Mouse (Mus musculus) limb, embryonic 13.5 days (tissue): ENCODE data around the gene Gm28729. TPM values are rescaled to one million over a fixed set of nuclear protein-coding genes. Genes with fewer than 3 reads are reported as not detected.
"Not testable (repeated sequence)": the region's sequence is repeated elsewhere in the genome, so short reads cannot be mapped to it uniquely, and the experiment has no call there.

Experiments used
- ATAC-seq: fragments of 200-750 bp; cut with Nextera tagmentation; 2 replicates; pipeline ENCODE4 v1.8.0; 2017; ENCODE audit warnings: low read depth, moderate number of reproducible peaks, moderate TSS enrichment; ENCODE audit not compliant: low FRiP score
- H3K27ac ChIP-seq: fragments of 300-500 bp; sonication (generic); 2 replicates; pipeline ENCODE4 v1.5.1; 2015; ENCODE audit warnings: inconsistent platforms, mild to moderate bottlenecking, moderate library complexity
- H3K27me3 ChIP-seq: fragments of 300-500 bp; sonication (generic); 2 replicates; pipeline ENCODE4 v1.6.1; 2015; ENCODE audit warnings: mild to moderate bottlenecking, inconsistent platforms
- H3K36me3 ChIP-seq: fragments of 300-500 bp; sonication (generic); 2 replicates; pipeline ENCODE4 v1.6.1; 2015; ENCODE audit warnings: inconsistent platforms, mild to moderate bottlenecking, moderate library complexity
- H3K4me1 ChIP-seq: fragments of 300-500 bp; sonication (generic); 2 replicates; pipeline ENCODE4 v1.6.1; 2015; ENCODE audit warnings: inconsistent platforms
- H3K4me2 ChIP-seq: fragments of 300-500 bp; sonication (generic); replicated peaks from 2 replicates; pipeline ENCODE4 v1.6.1; 2015; ENCODE audit warnings: inconsistent platforms, mild to moderate bottlenecking, moderate library complexity
- H3K4me3 ChIP-seq: fragments of 300-500 bp; sonication (generic); 2 replicates; pipeline ENCODE4 v1.5.1; 2015; ENCODE audit warnings: moderate library complexity, mild to moderate bottlenecking, inconsistent platforms
- H3K9ac ChIP-seq: fragments of 300-500 bp; sonication (generic); 2 replicates; pipeline ENCODE4 v1.6.1; 2015; ENCODE audit warnings: mild to moderate bottlenecking, inconsistent platforms
- H3K9me3 ChIP-seq: fragments of 300-500 bp; sonication (generic); 2 replicates; pipeline ENCODE4 v1.6.1; 2016; ENCODE audit warnings: inconsistent platforms
- WGBS: fragments of 180-500 bp; shearing (Covaris S2); methylation state at CpG from one replicate; pipeline ENCODE4 v1.1.7; 2015; 5-methylcytosine and 5-hydroxymethylcytosine counted together
- polyA plus RNA-seq: library from polyadenylated mRNA; unstranded; fragments of >200 nt; fragmentation: Nextera tagmentation; extraction: Ambion mirVana; gene quantifications from 2 replicates; pipeline ENCODE4 v1.2.1, GENCODE M21; 2015

Gene Gm28729
- polyA plus RNA-seq, 1 experiment from 2014 or later: 0.14 TPM

DNA sequence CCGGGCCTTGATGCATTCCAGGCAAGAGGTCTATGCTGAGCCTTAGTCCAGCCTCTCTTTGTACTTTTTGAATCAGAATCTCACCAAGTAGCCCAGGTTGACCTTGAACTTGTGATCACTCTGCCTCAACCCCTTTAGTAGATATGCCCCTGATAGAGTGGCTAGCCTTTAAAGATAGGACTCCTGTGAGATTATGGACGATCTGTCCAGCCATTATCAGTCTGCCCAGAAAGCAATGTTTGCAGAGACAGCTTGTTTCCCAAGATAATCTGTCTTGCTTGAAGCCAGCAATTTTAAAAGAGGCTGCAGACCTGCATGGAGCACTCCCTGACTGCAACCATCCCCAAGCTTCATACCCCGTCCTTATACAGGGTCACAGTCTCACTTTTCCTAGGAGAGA, 42.0 kb downstream of the Gm28729 start:
- no peak overlapping the region for H3K27ac ChIP-seq
- H3K4me3 ChIP-seq: no peak overlapping the region
- H3K9me3 ChIP-seq: no peaks in the 10 kb centered on the region
- no peaks in the 10 kb centered on the region for H3K4me1 ChIP-seq
- H3K9ac ChIP-seq: no peak overlapping the region
- H3K27me3 ChIP-seq: no peaks in the 10 kb centered on the region
- no peak for ATAC-seq
- H3K36me3 ChIP-seq: no peaks in the 10 kb centered on the region
- 63% methylated on average over 3 of the region's 3 CpGs for WGBS
- H3K4me2 ChIP-seq: no peak overlapping the region

DNA sequence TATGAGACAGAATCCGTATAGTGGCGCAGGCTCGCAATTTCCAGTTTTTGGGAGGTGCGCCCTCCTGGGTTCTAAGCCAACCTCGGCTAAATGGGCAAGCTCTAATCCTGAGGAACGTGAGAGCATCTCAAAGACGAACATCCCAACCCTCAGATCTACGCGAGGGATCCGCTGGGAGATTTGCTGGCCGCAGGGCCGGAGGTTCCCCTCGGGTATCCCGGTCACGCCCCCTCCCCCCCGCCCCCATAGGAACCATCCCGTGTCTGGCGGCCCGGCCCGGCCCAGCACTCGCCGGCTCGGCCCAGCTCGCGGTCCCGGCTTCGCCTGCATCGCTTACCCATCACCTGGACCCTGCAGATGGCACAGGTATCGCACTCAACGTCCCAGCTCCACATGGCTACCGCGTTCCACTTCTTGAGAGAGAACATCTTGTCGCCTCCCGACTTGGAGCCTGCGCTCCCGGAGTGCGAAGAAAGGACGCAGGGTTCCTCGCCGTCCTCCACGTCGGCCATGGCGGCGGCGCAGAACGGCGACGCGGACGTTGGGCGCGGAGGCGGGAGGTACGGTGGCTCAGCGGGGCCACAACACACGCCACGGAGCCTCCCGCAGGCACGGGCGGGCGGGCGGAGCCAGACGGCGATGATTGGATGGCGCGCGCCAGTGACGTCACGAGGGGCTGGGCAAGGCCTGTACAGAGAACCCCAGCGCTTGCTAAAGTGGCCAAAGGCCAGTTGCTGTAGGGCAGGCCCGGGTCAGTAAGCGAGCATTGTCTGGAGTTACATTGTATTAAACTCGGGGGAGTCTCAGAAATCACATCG, 46.8 kb downstream of the Gm28729 start, which contains the start of gene Rnf7:
TSS of gene Rnf7 (minus strand) at position 605 of the 818 bp plus-strand sequence.
- H3K4me1 ChIP-seq: peaks cover 22% of the 10 kb centered on the region
- peak within 1 kb of the TSS; percentile 82 for H3K9ac ChIP-seq
- WGBS: under 1% methylated on average over 72 of the region's 74 CpGs
- peaks cover 12% of the 10 kb centered on the region; the same call in 1 of the 2 replicates for H3K36me3 ChIP-seq
- peak within 1 kb of the TSS; percentile 86 for H3K27ac ChIP-seq
- peak; percentile 97 for ATAC-seq
- H3K27me3 ChIP-seq: no peaks in the 10 kb centered on the region
- peak within 1 kb of the TSS; percentile 67 for H3K4me3 ChIP-seq
- H3K4me2 ChIP-seq: peak within 1 kb of the TSS; percentile 78
- no peaks in the 10 kb centered on the region for H3K9me3 ChIP-seq

DNA sequence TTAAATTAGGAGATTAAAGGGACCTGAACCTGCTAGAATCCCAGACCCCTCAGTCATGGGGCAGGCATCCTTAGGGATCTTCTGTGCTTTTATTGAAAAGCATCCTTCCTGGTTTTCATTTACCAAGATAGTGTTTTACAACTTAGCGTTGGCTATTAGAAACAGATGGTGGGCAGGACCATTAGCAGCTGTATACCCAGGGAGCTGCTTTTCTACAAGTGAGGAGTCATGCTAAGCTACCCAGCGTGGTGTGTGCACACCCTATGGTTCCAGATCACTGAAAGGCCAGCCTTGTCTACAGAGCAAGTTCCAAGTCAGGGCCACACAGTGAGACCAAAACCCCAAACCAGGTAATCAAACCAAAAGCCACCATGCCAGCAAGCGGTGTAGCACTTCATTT, 52.7 kb downstream of the Gm28729 start:
- 31% methylated on average over 3 of the region's 3 CpGs for WGBS
- Histone ChIP-seq H3K27ac (no peak overlapping the region), H3K9me3 (no peaks in the 10 kb centered on the region), H3K4me1 (peaks cover 35% of the 10 kb centered on the region), H3K4me2 (no peak overlapping the region), H3K4me3 (no peak overlapping the region), H3K36me3 (peaks cover 40% of the 10 kb centered on the region), H3K9ac (no peak overlapping the region), H3K27me3 (no peaks in the 10 kb centered on the region)
- ATAC-seq: no peak

DNA sequence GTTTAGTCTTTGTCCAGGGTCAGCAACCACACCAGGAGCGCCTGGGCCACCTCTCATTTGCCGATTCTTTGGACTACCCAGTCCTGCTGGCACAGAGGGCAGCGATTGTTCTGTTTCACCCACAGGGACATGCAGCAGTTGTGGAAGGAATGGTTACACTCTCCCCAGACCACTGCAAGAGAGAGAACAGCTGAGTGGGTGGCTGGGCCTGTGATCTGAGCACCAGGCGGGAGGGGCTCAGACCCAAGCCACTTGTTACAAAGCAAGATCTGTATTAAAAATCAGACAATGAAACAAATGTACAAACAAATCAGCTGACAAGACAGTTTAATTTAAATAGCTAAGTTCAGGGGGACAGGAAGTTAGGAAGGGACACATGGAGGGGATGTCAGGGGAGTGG, 53.4 kb downstream of the Gm28729 start:
- not testable (repeated sequence) for H3K27ac ChIP-seq, H3K4me3 ChIP-seq, H3K9ac ChIP-seq, ATAC-seq, H3K27me3 ChIP-seq, H3K9me3 ChIP-seq, H3K4me2 ChIP-seq
- Histone ChIP-seq H3K4me1 (peaks cover 28% of the 10 kb centered on the region), H3K36me3 (peaks cover 46% of the 10 kb centered on the region)
- WGBS: 84% methylated on average over 4 of the region's 4 CpGs

DNA sequence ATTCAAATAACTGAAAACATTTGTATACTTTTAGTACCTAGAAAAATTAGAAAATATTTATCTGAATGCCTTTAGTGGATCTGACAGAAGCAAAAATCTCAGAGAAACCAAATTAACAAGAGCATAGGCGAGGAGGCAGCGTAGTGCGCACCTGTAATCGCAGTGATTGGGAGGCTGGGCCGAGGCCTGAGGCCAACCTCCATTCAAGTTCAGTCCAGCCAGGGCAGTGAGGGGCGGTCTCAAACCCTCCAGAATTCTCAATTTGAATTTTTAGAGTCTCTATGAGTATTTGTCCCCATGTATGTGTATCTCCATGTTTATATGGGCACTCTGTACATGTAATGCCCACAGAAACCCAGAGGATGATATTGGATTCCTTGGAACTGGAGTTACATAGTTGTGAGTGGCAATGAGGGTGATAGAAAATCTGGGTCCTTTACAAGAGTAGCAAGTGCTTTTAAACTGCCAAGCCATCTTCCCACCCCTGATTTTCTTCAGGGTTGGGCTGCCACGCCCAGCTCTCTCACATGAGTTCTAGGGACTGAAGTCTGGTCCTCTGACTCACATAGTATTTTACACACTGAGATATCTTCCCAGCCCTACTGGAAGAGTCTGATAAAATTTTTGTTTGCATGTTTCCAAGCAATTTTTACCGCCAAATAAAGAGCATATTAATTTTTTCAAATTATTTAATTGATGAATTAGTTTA, 54.6 kb downstream of the Gm28729 start:
- Histone ChIP-seq H3K27ac (no peak overlapping the region), H3K27me3 (no peaks in the 10 kb centered on the region), H3K4me1 (peaks cover 21% of the 10 kb centered on the region), H3K4me3 (no peak overlapping the region), H3K36me3 (peaks cover 48% of the 10 kb centered on the region), H3K4me2 (no peak overlapping the region), H3K9ac (no peak overlapping the region), H3K9me3 (no peaks in the 10 kb centered on the region)
- no peak for ATAC-seq
- 92% methylated on average over 8 of the region's 8 CpGs for WGBS

DNA sequence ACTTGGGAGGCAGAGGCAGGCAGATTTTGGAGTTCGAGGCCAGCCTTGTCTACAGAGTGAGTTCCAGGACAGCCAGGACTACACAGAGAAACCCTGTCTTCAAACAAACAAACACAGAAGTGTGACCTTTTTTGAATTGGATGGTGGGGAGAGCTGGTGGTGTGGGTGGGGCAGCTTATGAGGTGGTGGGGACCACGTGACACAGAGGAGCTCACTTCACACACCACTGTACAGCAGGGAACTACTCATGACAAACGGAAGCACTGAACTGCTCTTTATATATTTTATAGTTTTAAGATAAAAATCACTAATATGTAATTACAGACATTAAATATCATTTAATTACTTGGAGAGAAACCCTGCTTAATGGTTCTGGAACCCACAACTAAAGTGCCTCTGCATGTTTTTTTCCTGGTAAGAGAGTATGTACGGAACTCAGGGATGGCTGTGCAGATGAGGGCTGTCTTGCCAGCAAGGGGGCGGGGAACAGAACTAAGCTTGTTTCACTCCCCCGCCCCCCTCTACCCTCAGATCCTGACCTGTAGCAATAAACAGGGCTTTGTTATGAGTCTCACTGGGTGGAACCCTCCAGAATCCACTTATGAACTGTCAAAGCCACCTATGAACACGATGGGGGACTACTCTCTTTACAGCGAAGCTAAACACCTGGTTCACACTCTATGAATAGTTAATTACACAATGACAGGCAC, 55.4 kb downstream of the Gm28729 start:
- Histone ChIP-seq H3K27me3 (no peaks in the 10 kb centered on the region), H3K9me3 (no peaks in the 10 kb centered on the region), H3K36me3 (peaks cover 42% of the 10 kb centered on the region), H3K27ac (no peak overlapping the region), H3K4me2 (no peak overlapping the region), H3K9ac (no peak overlapping the region), H3K4me1 (peaks cover 15% of the 10 kb centered on the region), H3K4me3 (no peak overlapping the region)
- 56% methylated on average over 8 of the region's 8 CpGs for WGBS
- ATAC-seq: no peak

DNA sequence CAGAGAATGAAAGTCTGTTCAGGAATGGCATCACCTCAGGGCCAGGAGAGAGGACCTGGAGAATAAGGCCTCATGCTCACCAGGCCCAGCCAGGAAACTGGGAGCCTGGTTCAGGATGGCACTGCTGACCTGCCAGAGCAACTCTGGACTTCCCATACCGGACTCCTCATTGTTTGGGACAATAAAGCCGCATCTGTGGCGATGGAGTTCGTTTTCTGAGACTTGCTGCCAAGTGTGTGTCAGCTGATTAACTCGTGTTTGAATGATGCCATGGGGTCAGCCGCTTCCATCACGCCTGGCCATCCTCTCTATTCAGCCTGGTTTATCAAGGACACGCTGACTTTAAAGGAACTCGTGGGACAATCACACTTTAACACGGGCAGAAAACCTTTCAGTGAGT, 61.4 kb downstream of the Gm28729 start:
- no peak overlapping the region for H3K4me2 ChIP-seq
- H3K36me3 ChIP-seq: peaks cover 44% of the 10 kb centered on the region
- no peak for ATAC-seq
- H3K27me3 ChIP-seq: no peaks in the 10 kb centered on the region
- no peaks in the 10 kb centered on the region for H3K4me1 ChIP-seq
- 84% methylated on average over 10 of the region's 10 CpGs for WGBS
- H3K27ac ChIP-seq: no peak overlapping the region
- H3K4me3 ChIP-seq: no peak overlapping the region
- peaks cover 14% of the 10 kb centered on the region; the same call in 1 of the 2 replicates for H3K9me3 ChIP-seq
- no peak overlapping the region for H3K9ac ChIP-seq

DNA sequence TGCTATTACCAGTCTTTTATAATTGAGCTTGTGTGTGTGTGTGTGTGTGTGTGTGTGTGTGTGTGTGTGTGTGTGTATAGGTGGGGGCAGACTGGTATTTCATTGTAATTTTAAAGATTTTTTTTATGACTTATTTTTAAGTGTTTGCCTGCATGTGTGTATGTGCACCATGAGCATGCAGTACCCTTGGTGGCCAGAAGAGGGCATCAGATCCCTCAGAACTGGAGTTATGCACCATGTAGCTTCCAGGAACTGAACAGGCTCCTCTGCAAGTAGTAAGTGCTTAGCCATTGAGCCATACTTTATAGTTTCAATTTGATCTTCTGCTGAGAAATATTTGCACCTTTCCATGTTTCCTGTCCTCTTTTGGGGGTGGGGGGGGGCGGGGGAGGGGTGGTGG, 63.5 kb downstream of the Gm28729 start:
- Histone ChIP-seq H3K4me3 (no peak overlapping the region), H3K9me3 (peaks cover 14% of the 10 kb centered on the region; the same call in 1 of the 2 replicates), H3K4me1 (no peaks in the 10 kb centered on the region), H3K27ac (no peak overlapping the region), H3K36me3 (peaks cover 24% of the 10 kb centered on the region), H3K9ac (no peak overlapping the region), H3K27me3 (no peaks in the 10 kb centered on the region), H3K4me2 (no peak overlapping the region)
- no peak for ATAC-seq
- 47% methylated on average over 1 of the region's 1 CpGs for WGBS

DNA sequence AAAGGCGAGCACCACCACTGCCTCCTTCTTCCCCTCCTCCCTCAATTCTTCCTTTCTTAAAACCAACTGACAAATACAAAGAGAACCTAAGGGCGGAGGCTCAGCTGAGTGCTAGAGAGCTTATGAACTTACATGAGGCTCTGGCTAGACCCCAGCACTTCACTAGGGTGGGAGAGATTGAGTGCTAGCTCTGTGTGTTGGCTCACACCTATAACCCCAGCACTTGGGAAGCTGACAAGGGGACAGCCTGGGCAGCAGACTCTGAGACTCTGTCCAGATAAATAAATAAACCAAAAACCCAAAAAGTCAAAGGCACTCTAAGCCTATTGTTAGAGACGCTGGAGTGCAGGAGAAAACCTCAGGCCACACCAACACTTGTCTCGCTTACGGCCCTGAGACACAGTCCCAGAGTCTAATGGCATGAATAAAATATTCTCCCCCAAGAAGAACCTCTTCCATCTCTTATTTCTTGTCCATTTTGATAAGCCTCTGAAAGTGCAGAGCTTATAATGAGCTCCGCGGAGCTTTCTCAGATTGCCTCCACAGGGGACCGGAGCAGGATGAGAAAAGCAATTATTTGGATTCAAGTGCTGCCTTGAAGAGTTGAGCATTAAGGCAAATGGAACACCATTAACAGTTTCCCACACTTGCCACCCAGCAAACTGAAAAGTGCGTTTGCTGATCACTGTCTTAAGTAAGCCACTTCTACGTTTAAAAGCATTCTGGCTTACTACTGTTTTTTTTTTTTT, 64.8 kb downstream of the Gm28729 start:
- no peak for ATAC-seq
- H3K9me3 ChIP-seq: peaks cover 14% of the 10 kb centered on the region; the same call in 1 of the 2 replicates
- no peak overlapping the region for H3K4me2 ChIP-seq
- H3K27me3 ChIP-seq: no peaks in the 10 kb centered on the region
- peaks cover 23% of the 10 kb centered on the region for H3K36me3 ChIP-seq
- H3K4me1 ChIP-seq: no peaks in the 10 kb centered on the region
- H3K4me3 ChIP-seq: no peak overlapping the region
- 79% methylated on average over 10 of the region's 10 CpGs for WGBS
- no peak overlapping the region for H3K9ac ChIP-seq
- H3K27ac ChIP-seq: no peak overlapping the region

DNA sequence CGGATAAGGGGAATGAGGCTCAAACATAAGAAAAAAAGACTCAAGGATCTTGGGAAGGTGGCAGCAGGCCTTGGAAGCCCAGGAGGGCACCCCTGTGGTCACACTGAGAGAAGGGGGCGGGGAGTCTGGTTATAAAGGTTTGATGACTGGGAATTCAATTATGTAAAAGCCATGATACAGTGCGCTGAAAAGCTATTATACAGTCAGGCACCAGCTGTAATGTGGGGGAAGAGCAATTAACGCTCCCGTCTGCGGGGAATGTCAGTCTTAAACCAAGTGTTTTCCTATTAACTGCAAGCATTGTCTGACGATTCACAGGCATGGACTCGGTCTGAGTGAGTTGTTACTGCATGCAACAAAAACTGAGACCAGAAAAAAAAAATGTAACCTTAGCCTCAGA, 69.4 kb downstream of the Gm28729 start:
- Histone ChIP-seq H3K9me3 (no peaks in the 10 kb centered on the region), H3K27me3 (no peaks in the 10 kb centered on the region), H3K36me3 (no peaks in the 10 kb centered on the region), H3K4me3 (no peak overlapping the region), H3K9ac (no peak overlapping the region), H3K27ac (no peak overlapping the region), H3K4me1 (0 out of 2 replicates have a peak, but pooled peaks cover 5% of the 10 kb centered on the region), H3K4me2 (no peak overlapping the region)
- no peak for ATAC-seq
- 49% methylated on average over 8 of the region's 8 CpGs for WGBS

DNA sequence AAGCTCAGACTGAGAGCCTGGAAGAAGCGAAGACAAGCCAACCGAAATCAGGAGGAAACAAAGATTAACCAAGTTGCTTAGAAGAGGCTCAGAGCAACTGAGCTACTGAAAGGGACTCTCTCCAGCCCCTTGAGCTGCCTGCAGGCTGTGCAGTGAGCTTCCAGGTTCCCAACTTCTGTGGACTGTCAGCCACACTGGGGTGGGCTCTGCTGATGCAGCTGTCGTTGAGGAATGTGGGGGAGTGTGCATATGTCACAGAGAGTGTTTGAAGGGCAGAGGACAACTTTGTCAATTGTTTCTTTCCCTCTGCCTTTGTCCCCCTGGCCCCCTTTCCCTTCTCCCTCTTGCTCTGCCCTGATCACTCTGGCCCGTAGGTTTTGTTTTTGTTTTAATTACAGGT, 72.1 kb downstream of the Gm28729 start:
- Histone ChIP-seq H3K27ac (no peak overlapping the region), H3K36me3 (no peaks in the 10 kb centered on the region), H3K4me2 (no peak overlapping the region), H3K9me3 (no peaks in the 10 kb centered on the region), H3K4me3 (no peak overlapping the region), H3K9ac (no peak overlapping the region), H3K4me1 (0 out of 2 replicates have a peak, but pooled peaks cover 5% of the 10 kb centered on the region), H3K27me3 (no peaks in the 10 kb centered on the region)
- 80% methylated on average over 4 of the region's 4 CpGs for WGBS
- no peak for ATAC-seq
